Mouse (Mus musculus): ENCODE measurements around the gene Pgrmc1. TPM values are rescaled to one million over a fixed set of nuclear protein-coding genes. Genes with fewer than 3 reads are reported as not detected.

The Pgrmc1 gene
- total and polyA plus RNA-seq, 2 experiments from 2014 or later = 484 to 690 TPM

- DNase-seq = no peak
- Histone ChIP-seq H3K36me3 (ENCODE audit: insufficient read depth) (no peaks in the 10 kb centered on the region), H3K9ac (no peak overlapping the region), H3K4me3 (ENCODE audit: low read depth, low read length) (no peak overlapping the region), H3K27me3 (ENCODE audit: insufficient read depth, low read length) (no peaks in the 10 kb centered on the region), H3K27ac (ENCODE audit: low read depth, low read length) (no peak overlapping the region), H3K9me3 (ENCODE audit: low read length) (no peaks in the 10 kb centered on the region), H3K4me2 (ENCODE audit: low read depth) (no peak overlapping the region), H3K4me1 (ENCODE audit: insufficient read depth) (no peaks in the 10 kb centered on the region)
- WGBS = 76% methylated on average over 4 of the region's 4 CpGs
- ATAC-seq = no peak
- TF ChIP-seq CTCF (IDR thresholded peaks at IDR 0.05; ENCODE audit: low read depth) = no peak
These were observed 37.8 kb upstream of the Pgrmc1 start for GRCm38 (mm10) chrX:36560170-36560569.

GRCm38 (mm10) chrX:36561650-36562049, 36.4 kb upstream of the Pgrmc1 start:
- Histone ChIP-seq H3K4me3 (ENCODE audit: low read depth, low read length) (no peak overlapping the region), H3K27me3 (ENCODE audit: insufficient read depth, low read length) (no peaks in the 10 kb centered on the region), H3K27ac (ENCODE audit: low read depth, low read length) (no peak overlapping the region), H3K4me1 (ENCODE audit: insufficient read depth) (no peaks in the 10 kb centered on the region), H3K36me3 (ENCODE audit: insufficient read depth) (no peaks in the 10 kb centered on the region), H3K4me2 (ENCODE audit: low read depth) (no peak overlapping the region), H3K9ac (no peak overlapping the region), H3K9me3 (ENCODE audit: low read length) (no peaks in the 10 kb centered on the region)
- ATAC-seq = peak; percentile 29; the same call in 1 of the 2 replicates
- WGBS = 25% methylated on average over 7 of the region's 7 CpGs
- DNase-seq = peak; percentile 81
- TF ChIP-seq CTCF (IDR thresholded peaks at IDR 0.05; ENCODE audit: low read depth) = peak; percentile 75

- H3K9ac ChIP-seq = no peak overlapping the region
- H3K27me3 ChIP-seq (ENCODE audit: insufficient read depth, low read length) = no peaks in the 10 kb centered on the region
- no peak for TF ChIP-seq CTCF (IDR thresholded peaks at IDR 0.05; ENCODE audit: low read depth)
- WGBS = 32% methylated on average over 3 of the region's 3 CpGs
- no peak overlapping the region for H3K27ac ChIP-seq (ENCODE audit: low read depth, low read length)
- ATAC-seq (no peak), DNase-seq (no peak)
- no peak overlapping the region for H3K4me3 ChIP-seq (ENCODE audit: low read depth, low read length)
- H3K4me1 ChIP-seq (ENCODE audit: insufficient read depth) = no peaks in the 10 kb centered on the region
- no peaks in the 10 kb centered on the region for H3K36me3 ChIP-seq (ENCODE audit: insufficient read depth)
- no peak overlapping the region for H3K4me2 ChIP-seq (ENCODE audit: low read depth)
- H3K9me3 ChIP-seq (ENCODE audit: low read length) = no peaks in the 10 kb centered on the region
These were observed 35.9 kb upstream of the Pgrmc1 start for GRCm38 (mm10) chrX:36562079-36562478.

- 43% methylated on average over 1 of the region's 1 CpGs for WGBS
- no peaks in the 10 kb centered on the region for H3K9me3 ChIP-seq (ENCODE audit: low read length)
- no peak for TF ChIP-seq CTCF (IDR thresholded peaks at IDR 0.05; ENCODE audit: low read depth)
- no peak overlapping the region for H3K9ac ChIP-seq
- H3K27me3 ChIP-seq (ENCODE audit: insufficient read depth, low read length) = no peaks in the 10 kb centered on the region
- peak overlapping the region; percentile 72 for H3K27ac ChIP-seq (ENCODE audit: low read depth, low read length)
- H3K4me1 ChIP-seq (ENCODE audit: insufficient read depth) = no peaks in the 10 kb centered on the region
- H3K4me2 ChIP-seq (ENCODE audit: low read depth) = no peak overlapping the region
- ATAC-seq (0 out of 2 replicates have a peak, but pooled peaks have one; percentile 7), DNase-seq (no peak)
- H3K36me3 ChIP-seq (ENCODE audit: insufficient read depth) = no peaks in the 10 kb centered on the region
- no peak overlapping the region for H3K4me3 ChIP-seq (ENCODE audit: low read depth, low read length)
These were observed 11.2 kb upstream of the Pgrmc1 start for GRCm38 (mm10) chrX:36586629-36587303.

GRCm38 (mm10) chrX:36587304-36588209, 10.4 kb upstream of the Pgrmc1 start:
- Histone ChIP-seq H3K27me3 (ENCODE audit: insufficient read depth, low read length) (no peaks in the 10 kb centered on the region), H3K9ac (no peak overlapping the region), H3K9me3 (ENCODE audit: low read length) (no peaks in the 10 kb centered on the region), H3K27ac (ENCODE audit: low read depth, low read length) (peak overlapping the region; percentile 72), H3K36me3 (ENCODE audit: insufficient read depth) (no peaks in the 10 kb centered on the region), H3K4me1 (ENCODE audit: insufficient read depth) (no peaks in the 10 kb centered on the region), H3K4me2 (ENCODE audit: low read depth) (no peak overlapping the region), H3K4me3 (ENCODE audit: low read depth, low read length) (no peak overlapping the region)
- peak; percentile 72 for DNase-seq
- peak; percentile 95 for ATAC-seq
- WGBS = 55% methylated on average over 8 of the region's 8 CpGs
- TF ChIP-seq CTCF (IDR thresholded peaks at IDR 0.05; ENCODE audit: low read depth) = no peak

- Histone ChIP-seq H3K4me2 (ENCODE audit: low read depth) (no peak overlapping the region), H3K9me3 (ENCODE audit: low read length) (no peaks in the 10 kb centered on the region), H3K27ac (ENCODE audit: low read depth, low read length) (no peak overlapping the region), H3K4me1 (ENCODE audit: insufficient read depth) (no peaks in the 10 kb centered on the region), H3K36me3 (ENCODE audit: insufficient read depth) (no peaks in the 10 kb centered on the region), H3K4me3 (ENCODE audit: low read depth, low read length) (no peak overlapping the region), H3K9ac (no peak overlapping the region), H3K27me3 (ENCODE audit: insufficient read depth, low read length) (no peaks in the 10 kb centered on the region)
- DNase-seq (no peak), ATAC-seq (no peak)
- TF ChIP-seq CTCF (IDR thresholded peaks at IDR 0.05; ENCODE audit: low read depth) = no peak
- WGBS = 80% methylated on average over 7 of the region's 7 CpGs
These were observed 7.7 kb upstream of the Pgrmc1 start for GRCm38 (mm10) chrX:36590266-36590665.

GRCm38 (mm10) chrX:36591120-36591519, 6.9 kb upstream of the Pgrmc1 start:
- no peak for TF ChIP-seq CTCF (IDR thresholded peaks at IDR 0.05; ENCODE audit: low read depth)
- no peak overlapping the region for H3K4me2 ChIP-seq (ENCODE audit: low read depth)
- H3K9me3 ChIP-seq (ENCODE audit: low read length) = no peaks in the 10 kb centered on the region
- H3K4me3 ChIP-seq (ENCODE audit: low read depth, low read length) = no peak overlapping the region
- H3K27ac ChIP-seq (ENCODE audit: low read depth, low read length) = no peak overlapping the region
- H3K9ac ChIP-seq = no peak overlapping the region
- H3K4me1 ChIP-seq (ENCODE audit: insufficient read depth) = no peaks in the 10 kb centered on the region
- H3K27me3 ChIP-seq (ENCODE audit: insufficient read depth, low read length) = no peaks in the 10 kb centered on the region
- DNase-seq (no peak), ATAC-seq (no peak)
- WGBS = 66% methylated on average over 1 of the region's 1 CpGs
- no peaks in the 10 kb centered on the region for H3K36me3 ChIP-seq (ENCODE audit: insufficient read depth)

Data from forebrain, postnatal 0 days (tissue).